Mouse (Mus musculus) thymus, postnatal 36 days (tissue): ENCODE data around the gene Cdsn.

Experiments
- DNase-seq, 2 experiments: peaks; one replicate each; pipeline ENCODE4 v3.0.0; 2022; ENCODE audit warnings: mixed read lengths in 2 of 2

Gene Cdsn

DNA sequence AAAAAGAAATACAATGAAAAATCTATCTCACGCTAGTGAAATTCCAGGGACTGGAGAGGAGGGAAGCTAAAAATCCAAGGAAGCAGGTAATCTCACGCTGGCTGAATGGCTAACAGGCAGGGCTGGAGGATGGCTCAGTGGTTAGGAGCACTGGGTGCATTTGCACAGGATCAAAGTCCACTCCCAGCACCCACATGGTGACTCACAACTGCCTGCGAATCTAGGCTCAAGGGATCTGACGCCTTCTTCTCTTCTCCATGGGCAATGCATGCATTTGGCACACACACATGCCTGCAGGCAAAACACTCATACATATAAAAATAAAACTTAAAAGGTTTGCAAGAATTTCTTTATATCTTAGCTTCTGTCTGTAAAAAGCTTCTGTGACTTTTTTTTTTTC is 14.5 kb upstream of the Cdsn start:
- DNase-seq, result no peak

DNA sequence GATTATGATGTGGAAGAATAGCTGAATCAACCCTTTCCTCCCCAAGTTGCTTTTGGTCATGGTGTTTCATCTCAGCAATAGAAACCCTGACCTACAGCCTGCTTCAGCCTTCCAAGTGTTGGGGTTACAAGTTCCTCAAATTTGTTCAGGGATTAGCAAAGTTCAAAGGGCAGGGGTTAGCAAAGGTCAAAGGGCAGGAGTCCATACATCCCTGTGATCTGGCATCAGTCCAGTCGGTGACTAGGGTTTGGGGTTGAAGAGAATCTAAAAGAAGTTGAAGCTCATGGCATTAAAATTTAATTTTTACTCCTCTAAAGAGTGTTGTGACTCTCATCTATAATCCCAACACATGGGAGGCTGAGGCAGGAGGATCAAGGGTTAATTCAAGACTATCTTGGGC is 13.5 kb upstream of the Cdsn start:
- DNase-seq, result no peak

DNA sequence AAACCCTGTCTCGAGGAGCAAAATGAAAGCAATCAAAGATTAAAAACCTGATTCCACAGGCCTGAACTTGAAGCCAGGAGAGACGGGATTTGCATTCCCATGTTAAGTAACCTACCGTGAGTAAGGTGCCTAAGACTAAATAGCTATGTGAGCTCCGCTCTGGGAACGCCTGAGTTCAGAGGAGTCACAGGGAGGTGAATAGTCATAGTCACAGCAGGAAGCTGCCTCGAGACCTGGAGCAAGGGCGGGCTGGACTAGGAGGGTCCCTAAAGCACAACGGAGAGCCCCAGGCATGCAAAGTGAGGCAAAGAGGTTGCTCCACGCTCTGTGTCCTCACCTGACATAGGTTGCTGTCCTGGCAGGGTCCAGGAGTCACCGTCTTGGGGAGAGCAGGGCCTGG is 12.4 kb upstream of the Cdsn start:
- no peak for DNase-seq

DNA sequence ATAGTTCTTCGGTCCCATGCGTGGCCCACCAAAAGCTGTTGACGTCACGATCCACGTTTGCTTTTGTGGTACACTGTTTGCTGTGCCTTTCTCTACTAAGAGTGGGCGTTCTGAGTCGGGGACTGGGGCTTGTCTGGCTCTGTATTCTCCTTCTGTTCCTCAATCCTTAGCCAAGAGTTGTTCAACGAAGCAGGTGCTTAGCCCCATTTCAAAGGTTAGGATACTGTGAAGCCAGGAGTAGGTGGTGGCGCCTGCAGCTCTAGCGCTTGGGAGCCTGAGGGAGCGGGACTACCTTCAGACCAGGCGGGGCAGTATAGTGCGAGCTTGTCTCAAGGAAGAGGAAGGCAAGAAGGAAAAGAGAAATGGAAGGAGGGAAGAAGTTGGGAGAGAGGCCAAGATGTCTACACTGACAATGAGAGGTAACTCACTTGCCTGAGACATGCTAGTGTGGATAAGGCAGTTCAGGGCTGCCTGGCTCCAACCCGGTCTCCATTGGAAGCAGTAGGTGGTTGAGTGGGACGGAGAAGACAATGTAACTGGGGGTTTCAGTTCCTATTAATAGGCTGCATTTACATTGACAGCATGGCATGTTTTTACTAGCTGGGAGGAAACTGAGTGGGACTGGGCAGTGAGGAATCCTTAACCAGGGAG is 9.0 kb upstream of the Cdsn start:
- DNase-seq, result no peak

DNA sequence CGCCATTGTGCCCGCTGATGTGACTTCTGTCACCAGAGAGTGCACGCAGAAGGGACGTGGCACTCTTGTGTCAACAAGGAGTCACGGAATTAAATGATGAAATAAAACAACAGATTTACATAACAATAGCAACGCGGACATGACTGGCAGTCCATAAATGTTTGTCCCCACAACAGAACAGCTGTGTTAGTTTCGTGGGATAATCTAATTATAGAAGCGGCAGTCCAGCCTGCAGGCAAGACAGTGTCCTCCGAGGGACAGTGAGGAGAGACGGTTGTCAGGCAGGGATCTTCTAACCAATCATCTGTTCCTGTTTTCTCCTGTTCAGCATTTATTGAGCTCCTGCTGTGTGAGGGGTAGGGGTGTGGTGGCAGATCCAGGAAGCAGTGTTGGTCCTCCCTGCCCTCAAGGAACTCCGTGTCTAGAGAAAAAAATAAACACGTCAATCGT is 8.5 kb upstream of the Cdsn start:
- no peak for DNase-seq

DNA sequence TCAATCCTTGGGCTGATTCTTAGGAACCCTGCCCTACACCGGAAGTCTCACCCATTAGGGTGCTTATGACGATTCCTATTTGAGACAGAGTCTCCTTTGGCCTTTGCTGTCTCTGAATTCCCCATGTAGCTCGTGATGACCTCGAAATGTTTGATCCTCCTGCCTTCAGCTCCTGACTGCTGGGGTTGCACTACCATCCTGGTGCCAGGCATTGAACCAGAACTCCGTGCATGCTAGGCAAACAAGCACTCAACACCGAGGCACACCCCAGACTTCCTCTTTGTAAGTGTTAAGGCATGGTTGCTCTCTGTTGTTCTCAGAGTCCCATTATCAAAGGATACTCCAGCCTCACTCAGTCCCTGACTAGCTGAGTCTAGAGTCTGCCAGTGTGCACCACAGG is 7.9 kb upstream of the Cdsn start:
- DNase-seq, result no peak

DNA sequence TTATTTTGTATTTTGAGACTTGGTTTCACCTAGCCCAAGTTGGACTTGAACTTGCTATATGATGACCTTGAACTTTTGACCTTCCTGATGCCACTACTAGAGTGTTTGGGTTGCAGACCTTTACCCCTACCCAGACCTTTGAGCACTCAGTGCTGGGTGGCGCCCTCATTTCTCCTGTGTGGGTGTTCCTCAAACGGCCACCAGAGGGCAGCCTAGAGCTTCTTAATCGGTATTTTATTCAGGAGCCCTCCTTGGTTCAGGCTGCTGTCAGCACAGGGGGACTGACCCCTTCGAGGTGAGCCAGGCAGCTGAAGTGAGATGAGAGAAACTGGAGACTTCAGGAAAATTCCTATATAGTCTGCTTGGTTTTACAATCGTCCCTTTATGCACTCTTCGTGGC is 7.2 kb upstream of the Cdsn start:
- peak in 1 of 2 experiments; percentile 40 for DNase-seq

DNA sequence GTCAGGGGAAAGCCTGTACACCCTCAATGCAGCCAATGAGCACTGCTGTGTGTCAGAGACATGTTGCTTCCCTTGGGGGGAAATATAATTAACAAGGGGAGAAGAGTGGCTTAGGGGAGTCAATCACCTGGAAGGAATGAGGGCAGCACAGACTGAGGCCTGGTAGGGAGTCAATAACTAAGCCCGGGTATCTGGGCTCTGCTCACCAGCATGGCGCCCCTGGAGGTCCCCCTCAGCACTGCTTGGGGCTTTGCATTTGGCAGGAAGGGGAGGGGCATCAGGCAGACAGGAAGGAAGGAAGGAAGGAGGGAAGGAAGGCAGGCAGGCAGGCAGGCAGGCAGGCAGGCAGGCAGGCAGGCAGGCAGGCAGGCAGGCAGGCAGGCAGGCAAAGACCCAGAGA is 4.5 kb upstream of the Cdsn start:
- DNase-seq, result no peak

DNA sequence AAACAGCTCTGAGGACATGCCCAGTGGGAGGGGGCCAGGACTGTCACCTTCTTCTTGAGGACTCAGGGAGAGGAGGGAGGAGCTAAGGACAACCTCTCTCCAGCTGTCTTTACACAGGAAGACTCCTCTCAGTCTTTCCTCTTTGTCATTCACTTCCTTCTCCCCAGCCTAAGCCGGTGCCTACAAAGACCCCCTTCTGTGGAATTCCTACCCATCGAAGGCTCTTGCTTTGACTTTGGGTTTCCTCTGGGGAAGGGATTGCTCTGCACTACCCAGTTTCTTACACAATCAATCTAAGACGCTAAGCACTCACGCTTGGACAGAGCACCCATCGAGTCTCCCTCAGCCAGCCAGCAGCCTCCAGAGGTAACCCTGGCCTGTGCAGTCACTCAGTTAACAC is 3.3 kb upstream of the Cdsn start:
- no peak for DNase-seq

DNA sequence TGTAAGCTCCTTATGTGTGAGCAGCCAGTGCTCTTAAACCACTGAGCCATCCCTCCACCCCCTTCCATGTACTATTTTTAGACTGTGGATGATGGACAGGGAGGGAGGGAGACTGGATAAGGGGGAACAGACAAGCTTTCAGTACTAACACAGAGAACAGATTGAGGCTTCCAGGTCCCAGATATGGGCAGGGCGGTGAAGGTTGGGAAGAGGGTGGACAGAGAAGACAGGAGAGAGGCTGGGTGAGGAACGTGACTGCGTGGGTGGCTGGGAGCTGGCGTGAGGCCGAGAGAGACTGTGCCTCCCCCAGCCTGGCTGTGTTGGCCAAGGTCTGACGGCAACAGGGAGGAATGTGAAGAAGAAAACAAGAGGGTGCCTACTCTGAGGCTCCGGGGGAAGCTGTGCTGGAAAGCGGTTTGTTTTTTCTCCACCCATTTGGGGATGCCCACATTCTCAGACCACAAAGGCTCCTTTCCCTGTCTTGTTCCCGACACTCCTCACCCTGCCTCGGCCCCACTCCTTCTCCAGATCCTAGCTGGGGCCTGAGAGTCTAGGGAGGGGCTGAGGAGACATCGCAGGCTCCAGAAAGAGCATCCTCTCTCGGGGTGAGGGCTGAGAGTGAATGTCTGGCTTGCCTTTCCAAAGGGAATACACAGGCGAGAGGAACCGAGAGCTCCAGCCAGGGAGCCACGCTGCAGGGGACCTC is 2.3 kb upstream of the Cdsn start:
- DNase-seq, result no peak

DNA sequence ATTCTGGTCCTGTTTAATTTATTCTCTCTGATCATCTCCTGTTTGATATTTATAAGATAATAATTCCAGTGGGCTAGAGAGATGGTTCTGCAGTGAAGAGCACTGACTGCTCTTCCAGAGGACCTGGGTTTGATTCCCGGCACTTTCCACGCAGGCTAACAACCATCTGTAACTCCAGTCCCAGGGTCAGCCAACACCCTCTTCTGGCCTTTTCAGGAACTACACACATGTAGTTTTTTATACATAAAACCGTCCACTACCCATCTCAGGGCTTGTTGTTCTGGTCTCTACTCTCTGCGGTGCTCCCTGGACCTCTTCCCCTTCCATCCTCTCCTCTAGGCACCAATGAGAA is 1.8 kb upstream of the Cdsn start:
- no peak for DNase-seq

DNA sequence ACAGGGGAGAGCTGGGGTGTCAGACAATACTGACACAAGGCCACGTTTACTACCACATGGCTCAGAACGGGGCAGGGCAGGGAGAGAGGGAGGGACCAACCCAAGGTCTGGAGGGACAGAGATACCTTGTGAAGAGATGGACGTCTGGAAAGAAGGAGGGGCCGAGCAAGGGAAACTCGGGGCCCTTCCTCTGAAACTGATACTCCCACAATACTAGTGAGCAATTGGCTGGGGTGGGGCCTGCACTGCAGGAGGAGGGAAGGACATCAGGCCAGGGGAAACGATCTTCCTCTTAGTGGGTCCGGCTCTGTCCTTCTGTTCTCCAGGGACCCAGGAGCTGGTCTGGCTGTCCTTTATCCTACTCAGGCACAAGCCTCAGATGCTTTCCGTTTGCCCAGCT is 1.1 kb upstream of the Cdsn start:
- no peak for DNase-seq

DNA sequence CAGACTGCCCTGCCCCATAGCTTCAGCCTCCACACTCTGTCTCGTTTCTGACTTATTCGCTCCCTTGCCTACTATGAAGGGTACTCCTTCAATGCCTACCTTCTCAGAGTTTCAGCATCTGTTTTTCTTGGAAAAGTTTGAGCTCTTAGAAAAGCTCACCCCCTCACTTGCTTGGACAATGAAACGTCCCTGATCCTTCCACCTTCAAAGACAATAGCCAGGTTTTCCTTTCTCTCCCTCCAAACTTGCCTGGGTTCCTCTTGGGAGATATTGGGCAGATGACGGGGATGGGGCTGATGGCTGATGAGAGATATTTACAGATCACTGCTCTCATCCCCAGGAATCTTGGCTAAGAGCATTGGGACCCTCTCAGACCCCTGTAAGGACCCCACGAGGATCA is 2.4 kb downstream of the Cdsn start:
- no peak for DNase-seq

DNA sequence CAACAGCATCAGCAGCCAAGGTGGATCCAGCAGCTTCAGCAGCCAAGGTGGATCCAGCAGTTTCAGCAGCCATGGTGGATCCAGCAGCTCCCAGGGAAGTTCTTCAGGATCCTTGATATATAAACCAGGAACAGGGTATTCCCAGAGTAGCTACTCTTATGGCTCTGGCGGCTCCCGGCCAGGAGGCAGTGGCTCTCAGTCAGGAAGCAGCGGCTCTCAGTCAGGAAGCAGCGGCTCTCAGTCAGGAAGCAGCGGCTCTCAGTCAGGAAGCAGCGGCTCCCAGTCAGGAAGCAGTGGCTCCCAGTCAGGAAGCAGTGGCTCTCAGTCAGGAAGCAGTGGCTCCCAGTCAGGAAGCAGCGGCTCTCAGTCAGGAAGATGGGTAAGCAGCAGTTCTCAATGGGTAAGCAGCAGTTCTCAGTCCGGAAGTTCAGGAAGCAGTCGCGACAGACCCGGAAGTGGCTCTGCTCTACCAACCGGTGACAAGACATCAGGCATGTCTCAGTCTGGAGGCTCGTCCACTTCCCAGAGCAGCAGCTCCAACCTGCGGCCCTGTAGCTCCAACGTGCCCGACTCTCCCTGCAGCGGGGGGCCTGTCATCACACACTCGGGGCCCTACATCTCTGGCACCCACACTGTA is 3.0 kb downstream of the Cdsn start:
- DNase-seq, result no peak

DNA sequence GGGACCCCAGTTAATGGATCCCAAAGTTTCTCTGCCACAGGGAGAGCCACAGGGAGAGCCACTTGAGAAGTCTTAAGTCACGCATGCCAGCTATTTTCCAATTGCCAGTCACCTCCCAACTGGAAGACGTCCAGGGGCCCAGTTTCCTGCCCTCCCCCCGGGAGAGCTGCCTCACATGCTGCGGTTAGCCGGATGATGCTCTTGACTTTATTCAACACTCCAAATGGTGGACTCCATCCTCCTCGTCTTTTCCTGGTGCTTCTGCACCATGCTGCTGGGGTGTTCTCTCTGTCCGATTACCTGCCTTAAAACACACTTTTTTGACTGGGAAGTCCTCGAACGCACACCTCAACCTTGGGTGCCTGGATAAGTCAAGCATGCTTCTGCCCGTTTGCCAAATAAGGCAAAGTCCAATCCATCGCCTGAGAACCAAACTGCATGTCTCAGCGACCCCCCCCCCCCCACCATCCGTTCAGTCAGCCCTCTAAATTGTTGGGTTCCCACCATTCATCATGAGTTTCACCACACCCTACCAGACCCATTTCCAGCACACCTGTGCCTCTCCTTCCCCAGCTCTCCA is 4.3 kb downstream of the Cdsn start:
- DNase-seq, result no peak

DNA sequence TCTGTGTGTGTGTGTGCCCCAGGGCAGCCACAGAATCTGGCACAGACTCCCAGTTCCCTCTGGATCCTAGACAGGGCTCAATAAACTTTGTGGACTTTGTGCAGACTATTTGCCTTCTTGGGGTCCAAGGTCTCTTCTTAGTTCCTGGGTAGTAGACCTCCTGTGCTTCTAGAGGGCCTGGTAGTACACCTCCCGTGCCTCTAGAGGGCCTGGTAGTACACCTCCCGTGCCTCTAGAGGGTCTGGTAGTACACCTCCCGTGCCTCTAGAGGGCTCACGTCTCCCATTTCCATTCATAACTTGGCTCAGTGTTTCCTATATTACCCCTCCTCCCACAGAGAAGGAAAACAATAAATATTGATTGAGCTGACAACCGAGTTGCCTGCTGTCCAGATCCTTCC is 4.9 kb downstream of the Cdsn start:
- peak; percentile 60 for DNase-seq

DNA sequence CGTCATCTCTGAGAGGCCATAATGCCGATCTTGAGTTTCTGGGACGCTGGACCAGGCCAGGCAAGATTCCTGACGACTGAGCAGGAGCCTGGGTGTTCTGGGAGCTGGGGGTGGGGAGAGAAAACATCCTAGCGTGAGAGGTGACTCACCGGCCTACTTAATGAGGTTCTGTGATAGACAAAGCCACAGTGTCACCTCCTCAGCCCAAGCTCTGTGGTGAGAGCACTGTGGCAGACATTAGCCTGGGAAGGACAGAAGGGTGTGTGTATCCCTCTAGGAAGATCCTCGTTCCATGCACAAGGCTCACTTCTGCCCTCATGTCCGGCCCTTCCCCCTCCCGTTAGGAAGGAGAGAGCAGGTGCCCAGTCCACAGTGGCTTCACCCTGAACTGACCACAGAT is 5.4 kb downstream of the Cdsn start:
- no peak for DNase-seq

DNA sequence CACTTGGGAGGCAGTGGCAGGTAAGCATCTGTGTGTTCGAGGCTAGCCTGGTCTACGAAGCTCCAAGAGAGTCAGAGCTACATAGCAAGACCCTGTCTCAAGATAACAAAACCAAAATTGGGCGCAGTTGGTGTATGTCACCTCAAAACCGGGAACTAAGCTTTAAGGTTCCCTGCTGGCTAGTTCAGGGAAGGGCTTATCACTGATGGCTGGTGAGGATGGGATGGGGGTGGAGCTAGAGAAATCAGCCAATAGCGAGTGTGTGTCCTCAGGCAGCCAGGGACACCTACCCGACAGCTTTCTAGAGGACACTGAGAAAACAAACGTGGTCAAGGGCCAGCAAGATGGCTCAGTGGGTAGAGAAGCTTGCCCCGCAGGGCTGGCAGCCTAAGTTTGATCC is 6.3 kb downstream of the Cdsn start:
- DNase-seq, result no peak

DNA sequence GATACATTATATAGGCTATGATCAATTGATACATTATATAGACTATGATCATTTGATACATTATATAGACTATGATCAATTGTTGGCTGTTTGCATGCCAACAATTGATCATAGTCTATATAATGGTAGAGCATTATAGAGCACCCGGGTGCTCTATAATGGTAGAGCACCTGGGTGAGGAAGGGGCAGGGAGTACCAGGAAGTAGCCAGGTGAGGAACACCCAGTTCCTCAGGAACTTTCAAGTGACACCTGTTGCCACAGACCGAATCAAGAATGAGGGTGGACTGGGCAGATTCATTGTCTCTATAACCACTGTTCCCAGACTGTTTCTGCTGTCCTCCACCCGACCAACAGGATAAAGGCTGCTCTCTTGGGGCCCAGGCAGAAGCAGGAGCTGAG is 15.2 kb downstream of the Cdsn start, which contains the start of gene 2300002M23Rik:
Gene 2300002M23Rik, plus strand, starts transcription at position 301 of the 400 bp plus-strand sequence.
- DNase-seq, result no peak

DNA sequence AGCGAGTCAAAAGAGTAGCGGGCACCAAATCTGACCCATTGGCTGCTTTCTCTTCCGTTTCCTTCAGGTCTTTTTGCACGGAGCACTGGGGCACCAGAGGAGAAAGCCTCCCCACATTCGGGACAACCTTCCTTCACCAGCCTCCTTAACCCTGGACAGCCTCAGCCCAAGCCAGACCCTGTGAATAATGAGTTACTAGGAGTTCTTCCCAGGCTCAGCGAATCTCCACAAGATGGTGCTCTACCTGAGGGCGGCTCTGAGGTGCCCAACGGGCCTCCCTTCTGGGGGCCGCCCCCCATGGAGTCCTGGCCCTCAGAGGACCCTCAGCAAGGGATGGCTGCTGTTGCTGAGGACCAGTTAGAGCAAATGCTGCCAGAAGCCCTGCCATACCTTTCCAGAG is 15.8 kb downstream of the Cdsn start:
- DNase-seq, result no peak

DNA sequence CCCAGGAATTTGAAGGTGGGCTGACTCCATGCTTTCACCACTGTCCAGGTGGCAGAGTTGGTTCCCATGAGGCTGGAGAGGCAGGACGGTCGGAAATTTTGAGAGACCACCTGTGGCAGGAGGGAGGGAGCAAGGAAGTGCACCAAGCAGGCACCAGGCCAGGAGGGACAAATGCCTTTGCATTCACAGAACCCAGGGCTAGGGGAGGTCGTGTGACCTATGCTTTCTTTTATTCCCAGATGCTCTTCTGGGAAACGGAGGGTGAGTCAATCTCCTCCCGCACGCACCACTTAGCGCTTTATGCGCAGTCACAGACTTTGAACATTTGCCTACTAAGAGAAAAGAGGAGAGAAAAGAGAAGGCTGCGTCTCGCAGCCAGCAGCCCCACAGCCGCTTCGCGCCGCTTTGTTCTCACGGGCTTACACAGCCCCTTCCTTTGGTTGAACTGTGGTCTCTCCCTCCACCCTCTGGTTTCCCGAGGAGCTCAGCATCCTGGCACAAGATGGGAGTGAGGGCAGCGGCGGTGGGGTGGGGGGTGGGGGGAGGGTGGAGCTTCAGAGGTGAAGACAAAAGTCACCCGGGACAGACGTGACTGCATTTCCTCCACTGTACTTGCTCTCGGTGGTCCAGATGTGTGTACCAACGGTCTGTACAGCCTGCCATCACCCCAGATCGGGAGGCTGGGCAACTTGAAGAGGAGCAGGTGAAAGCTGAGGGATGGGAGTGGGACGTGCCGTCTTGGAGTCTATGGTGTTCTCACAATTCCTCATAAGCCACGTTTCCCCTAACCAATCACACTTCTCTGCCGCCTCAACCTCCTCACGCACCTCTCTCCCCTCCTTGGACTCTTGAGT is 17.4 kb downstream of the Cdsn start:
- DNase-seq, result peak; percentile 19 to 30

DNA sequence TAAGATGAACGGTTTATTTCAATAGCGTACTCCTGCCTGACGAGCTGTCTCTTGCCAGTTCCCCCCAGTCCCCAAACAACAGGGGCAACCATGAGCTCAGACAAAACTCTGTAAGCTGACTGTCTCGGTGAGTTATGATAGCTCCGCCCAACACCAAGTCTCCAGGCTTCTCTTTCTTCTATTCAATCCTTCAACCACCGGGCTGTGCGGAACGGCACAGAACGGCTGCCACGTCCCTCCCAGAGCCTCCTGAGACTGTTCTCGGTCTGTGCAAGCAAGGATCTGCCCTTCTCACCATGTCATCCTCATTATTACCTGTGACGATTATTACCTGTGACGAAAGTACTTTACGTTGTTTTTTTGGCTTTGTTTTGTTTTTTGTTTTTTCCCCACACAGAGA is 18.9 kb downstream of the Cdsn start:
- DNase-seq, result no peak

DNA sequence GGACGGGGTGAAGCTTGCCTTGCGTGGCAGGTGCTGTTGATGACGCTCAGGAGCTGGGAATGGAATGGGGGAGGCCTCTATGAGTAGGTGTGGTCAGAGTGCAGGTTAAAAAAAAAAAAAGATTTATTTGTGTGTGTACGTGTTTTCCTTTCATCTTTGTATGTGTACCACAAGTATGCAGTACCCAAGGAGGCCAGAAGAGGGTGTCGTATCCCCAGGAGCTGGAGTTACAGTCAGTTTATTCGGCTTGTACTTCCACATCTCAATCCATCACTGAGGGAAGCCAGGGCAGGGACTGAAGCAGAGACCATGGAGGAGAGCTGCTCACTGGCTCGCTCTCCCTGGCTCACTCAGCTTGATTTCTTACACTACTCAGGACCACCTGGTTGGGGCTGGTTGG is 19.5 kb downstream of the Cdsn start:
- DNase-seq, result no peak
